Mouse (Mus musculus) MEL (cell line): ENCODE measurements around the gene Plekhm3. TPM values are rescaled to one million over a fixed set of nuclear protein-coding genes. Genes with fewer than 3 reads are reported as not detected.

ENCODE experiments used
- DNase-seq: peaks from one replicate; pipeline ENCODE4 v3.0.0; 2011; ENCODE audit warnings: low read depth, low spot score
- H3K27ac ChIP-seq: 2 replicates; pipeline ENCODE4 v1.5.1; 2012; ENCODE audit warnings: low read depth, mild to moderate bottlenecking, control low read depth, low read length, moderate library complexity; ENCODE audit not compliant: control insufficient read depth
- H3K27me3 ChIP-seq, 2 experiments: fragments of 150-350 bp in 1 of 2; sonication (generic) in 1 of 2; 2 replicates each; pipeline ENCODE4 v1.6.1; 2012; ENCODE audit warnings: low read length in 2 of 2, mild to moderate bottlenecking in 2 of 2, improper control_type of control experiment in 1 of 2, moderate library complexity in 1 of 2; ENCODE audit not compliant: insufficient read depth in 2 of 2, control insufficient read depth in 1 of 2
- H3K36me3 ChIP-seq, 2 experiments: 2 replicates each; pipeline ENCODE4 v1.6.1; 2012 to 2014; ENCODE audit warnings: low read length in 2 of 2, improper control_type of control experiment in 1 of 2, inconsistent platforms in 1 of 2, mild to moderate bottlenecking in 1 of 2; ENCODE audit not compliant: insufficient read depth in 2 of 2, control insufficient read depth in 1 of 2
- H3K4me1 ChIP-seq, 2 experiments: fragments of 150-350 bp in 1 of 2; sonication (generic) in 1 of 2; 2 replicates each; pipeline ENCODE4 v1.6.1; 2012; ENCODE audit warnings: low read length in 2 of 2, improper control_type of control experiment in 1 of 2, mild to moderate bottlenecking in 1 of 2; ENCODE audit not compliant: insufficient read depth in 2 of 2, control insufficient read depth in 1 of 2
- H3K4me3 ChIP-seq, 2 experiments: fragments of 150-350 bp in 1 of 2; sonication (generic) in 1 of 2; 2 replicates each; pipeline ENCODE4 v1.5.1; 2012; ENCODE audit warnings: low read depth in 2 of 2, low read length in 2 of 2, mild to moderate bottlenecking in 2 of 2, moderate library complexity in 2 of 2, control low read depth in 1 of 2, improper control_type of control experiment in 1 of 2; ENCODE audit not compliant: control insufficient read depth in 1 of 2, insufficient read depth in 1 of 2
- H3K79me2 ChIP-seq: 2 replicates; pipeline ENCODE4 v1.6.1; 2012; ENCODE audit warnings: mild to moderate bottlenecking, low read length, moderate library complexity; ENCODE audit not compliant: control insufficient read depth, poor library complexity, insufficient read depth
- H3K9ac ChIP-seq: 2 replicates; pipeline ENCODE4 v1.6.1; 2012; ENCODE audit warnings: low read depth, mild to moderate bottlenecking, control low read depth, low read length, moderate library complexity; ENCODE audit not compliant: control insufficient read depth, poor library complexity, severe bottlenecking
- H3K9me3 ChIP-seq: fragments of 150-350 bp; sonication (generic); replicated peaks from 2 replicates; pipeline ENCODE4 v1.6.1; 2012; ENCODE audit warnings: mild to moderate bottlenecking, low read length, improper control_type of control experiment, moderate library complexity; ENCODE audit not compliant: insufficient read depth
- CHD1 ChIP-seq: IDR thresholded peaks from 2 replicates; pipeline ENCODE4 v1.6.1; 2012; ENCODE audit warnings: low read depth, mild to moderate bottlenecking, inconsistent platforms, low read length, improper control_type of control experiment
- CHD2 ChIP-seq: IDR thresholded peaks from 2 replicates; pipeline ENCODE4 v1.6.1; 2011; ENCODE audit warnings: low read length, improper control_type of control experiment
- ELF1 ChIP-seq: IDR thresholded peaks from 2 replicates; pipeline ENCODE4 v1.6.1; 2014; ENCODE audit warnings: low read depth, mild to moderate bottlenecking, inconsistent platforms, low read length, improper control_type of control experiment, moderate library complexity
- EP300 ChIP-seq, 2 experiments: IDR thresholded peaks; 2 replicates each; pipeline ENCODE4 v1.6.1; 2011; ENCODE audit warnings: improper control_type of control experiment in 2 of 2, low read length in 2 of 2, low read depth in 1 of 2, mild to moderate bottlenecking in 1 of 2
- GABPA ChIP-seq: IDR thresholded peaks from 2 replicates; pipeline ENCODE4 v1.6.1; 2012; ENCODE audit warnings: low read depth, mild to moderate bottlenecking, inconsistent platforms, low read length, improper control_type of control experiment, moderate library complexity
- GATA1 ChIP-seq: IDR thresholded peaks from 2 replicates; pipeline ENCODE4 v1.6.1; 2011; ENCODE audit warnings: low read depth, low read length, improper control_type of control experiment
- HCFC1 ChIP-seq: IDR thresholded peaks from 2 replicates; pipeline ENCODE4 v1.6.1; 2012; ENCODE audit warnings: low read depth, mild to moderate bottlenecking, inconsistent platforms, low read length, improper control_type of control experiment, moderate library complexity
- MAFK ChIP-seq: IDR thresholded peaks from 2 replicates; pipeline ENCODE4 v1.6.1; 2011; ENCODE audit warnings: low read depth, mild to moderate bottlenecking, low read length, improper control_type of control experiment, borderline replicate concordance
- MAZ ChIP-seq: IDR thresholded peaks from 2 replicates; pipeline ENCODE4 v1.6.1; 2012; ENCODE audit warnings: low read depth, mild to moderate bottlenecking, inconsistent platforms, low read length, improper control_type of control experiment
- MEF2A ChIP-seq: IDR thresholded peaks from 2 replicates; pipeline ENCODE4 v1.6.1; 2014; ENCODE audit warnings: low read depth, mild to moderate bottlenecking, inconsistent platforms, low read length, improper control_type of control experiment; ENCODE audit not compliant: poor library complexity, insufficient replicate concordance, severe bottlenecking; ENCODE audit errors: extremely low read depth
- MXI1 ChIP-seq: IDR thresholded peaks from 2 replicates; pipeline ENCODE4 v1.6.1; 2011; ENCODE audit warnings: mild to moderate bottlenecking, low read depth, low read length, improper control_type of control experiment
- MYC ChIP-seq: IDR thresholded peaks from 2 replicates; pipeline ENCODE4 v1.6.1; 2011; ENCODE audit warnings: low read depth, mild to moderate bottlenecking, low read length, improper control_type of control experiment, moderate library complexity
- POLR2A ChIP-seq, 2 experiments: IDR thresholded peaks; 2 replicates each; pipeline ENCODE4 v1.6.1; 2011 to 2012; ENCODE audit warnings: low read length in 2 of 2, mild to moderate bottlenecking in 2 of 2, control low read depth in 1 of 2, improper control_type of control experiment in 1 of 2, low read depth in 1 of 2, moderate library complexity in 1 of 2; ENCODE audit not compliant: control insufficient read depth in 1 of 2, insufficient read depth in 1 of 2, poor library complexity in 1 of 2
- POLR2AphosphoS2 ChIP-seq: IDR thresholded peaks from 2 replicates; pipeline ENCODE4 v1.6.1; 2011; ENCODE audit warnings: low read length, improper control_type of control experiment
- RAD21 ChIP-seq: IDR thresholded peaks from 2 replicates; pipeline ENCODE4 v1.6.1; 2011; ENCODE audit warnings: mild to moderate bottlenecking, low read depth, low read length, improper control_type of control experiment
- RCOR1 ChIP-seq: IDR thresholded peaks from 2 replicates; pipeline ENCODE4 v1.6.1; 2012; ENCODE audit warnings: low read depth, mild to moderate bottlenecking, inconsistent platforms, low read length, improper control_type of control experiment
- SIN3A ChIP-seq: IDR thresholded peaks from 2 replicates; pipeline ENCODE4 v1.6.1; 2012; ENCODE audit warnings: low read length, improper control_type of control experiment, inconsistent platforms
- SMC3 ChIP-seq: IDR thresholded peaks from 2 replicates; pipeline ENCODE4 v1.6.1; 2011; ENCODE audit warnings: low read depth, low read length, improper control_type of control experiment
- TAL1 ChIP-seq: IDR thresholded peaks from 2 replicates; pipeline ENCODE4 v1.6.1; 2012; ENCODE audit warnings: mild to moderate bottlenecking, inconsistent platforms, low read length, moderate library complexity, mixed read lengths
- TBP ChIP-seq: IDR thresholded peaks from 2 replicates; pipeline ENCODE4 v1.8.0; 2011; ENCODE audit warnings: low read depth, low read length, improper control_type of control experiment
- USF1 ChIP-seq: IDR thresholded peaks from 2 replicates; pipeline ENCODE4 v1.6.1; 2014; ENCODE audit warnings: low read depth, mild to moderate bottlenecking, inconsistent platforms, low read length, improper control_type of control experiment, moderate library complexity
- USF2 ChIP-seq, 2 experiments: IDR thresholded peaks; 2 replicates each; pipeline ENCODE4 v1.6.1; 2011 to 2012; ENCODE audit warnings: improper control_type of control experiment in 2 of 2, low read length in 2 of 2, borderline replicate concordance in 1 of 2, inconsistent platforms in 1 of 2, low read depth in 1 of 2, mild to moderate bottlenecking in 1 of 2; ENCODE audit not compliant: insufficient read depth in 1 of 2
- ZC3H11A ChIP-seq: IDR thresholded peaks from 2 replicates; pipeline ENCODE4 v1.6.1; 2012; ENCODE audit warnings: low read depth, mild to moderate bottlenecking, inconsistent platforms, low read length, improper control_type of control experiment
- ZMIZ1 ChIP-seq: IDR thresholded peaks from 2 replicates; pipeline ENCODE4 v1.6.1; 2012; ENCODE audit warnings: low read depth, mild to moderate bottlenecking, inconsistent platforms, low read length, improper control_type of control experiment, moderate library complexity
- polyA plus RNA-seq, 2 experiments: library from polyadenylated mRNA; stranded (reverse) in 1 of 2; unstranded in 1 of 2; fragments of >175 nt in 1 of 2; fragments of >200 nt in 1 of 2; gene quantifications; 2 replicates each; pipeline versions ENCODE4 v1.2.1 to v1.2.4; 2012; ENCODE audit warnings: low replicate concordance in 2 of 2, low read depth in 1 of 2; ENCODE audit not compliant: insufficient read length in 2 of 2, insufficient read depth in 1 of 2, missing spikeins in 1 of 2
- total RNA-seq: library from RNA; depleted of rRNA; stranded (reverse); fragments of 300-350 nt; gene quantifications from 2 replicates; pipeline ENCODE4 v1.2.3, GENCODE M21; 2012

The Plekhm3 gene
- total and polyA plus RNA-seq, 3 experiments = 1.8 to 2.0 TPM; not detected in 1

- TF ChIP-seq GATA1 (no peak), USF2 (IDR thresholded peaks at IDR 0.05; ENCODE audit: borderline replicate concordance in 1 of 2, insufficient read depth in 1 of 2, low read depth in 1 of 2, low read length in 2 of 2) (no peak), ZMIZ1 (peak; percentile 48; the same call in 1 of the 2 replicates), GABPA (no peak), CHD2 (no peak), TBP (peak; percentile 4; the same call in 1 of the 2 replicates), MAZ (peak; percentile 29; the same call in 1 of the 2 replicates), MEF2A (no peak), CHD1 (no peak), MXI1 (no peak), USF1 (peak; percentile 38; the same call in 1 of the 2 replicates), POLR2AphosphoS2 (no peak), RAD21 (no peak; the same call in none of the 2 replicates)
These were observed 219.0 kb downstream of the Plekhm3 start, which contains the start of gene Fzd5 (continued) for GRCm38 (mm10) chr1:64737502-64738179.

GRCm38 (mm10) chr1:64736681-64737501, 219.7 kb downstream of the Plekhm3 start:
- peaks cover 11 to 26% of the 10 kb centered on the region in 2 experiments for H3K4me1 ChIP-seq
- H3K27me3 ChIP-seq = no peaks in the 10 kb centered on the region
- TF ChIP-seq MYC (no peak), MAFK (no peak), POLR2A (IDR thresholded peaks at IDR 0.05; ENCODE audit: control insufficient read depth in 1 of 2, insufficient read depth in 1 of 2, low read depth in 1 of 2, low read length in 2 of 2, poor library complexity in 1 of 2) (no peak), TAL1 (no peak), EP300 (IDR thresholded peaks at IDR 0.05; ENCODE audit: low read depth in 1 of 2, low read length in 2 of 2) (no peak), MXI1 (0 out of 2 replicates have a peak, but pooled peaks have one; percentile 18), RCOR1 (peak; percentile 62), ZMIZ1 (no peak), MAZ (no peak), SIN3A (peak; percentile 33; the same call in 1 of the 2 replicates), ZC3H11A (no peak), SMC3 (no peak), GABPA (no peak), RAD21 (no peak), MEF2A (no peak), ELF1 (no peak), HCFC1 (no peak)
- peak overlapping the region; percentile 73 to 92 for H3K4me3 ChIP-seq
- no peaks in the 10 kb centered on the region; the same call in 1 of the 2 replicates for H3K79me2 ChIP-seq
- no peaks in the 10 kb centered on the region for H3K9me3 ChIP-seq
- DNase-seq = peak; percentile 73
- peak overlapping the region; percentile 21; the same call in 1 of the 2 replicates for H3K27ac ChIP-seq
- peaks cover 0 to 18% of the 10 kb centered on the region in 2 experiments; a peak in 2 of 4 replicates for H3K36me3 ChIP-seq
- H3K9ac ChIP-seq = peak overlapping the region; percentile 78
